Mouse (Mus musculus) spleen, embryonic (tissue): ENCODE measurements around the gene Nepn.
"Not testable (repeated sequence)": the region's sequence is repeated elsewhere in the genome, so short reads cannot be mapped to it uniquely, and the experiment has no call there.

Source experiments
- CTCF ChIA-PET: fragments of 350-600 bp; sonication (Branson Sonifier 250); formaldehyde crosslinking; loops from one replicate; lab custom pipeline; 2022; lab: Charles Lee

Gene Nepn

DNA sequence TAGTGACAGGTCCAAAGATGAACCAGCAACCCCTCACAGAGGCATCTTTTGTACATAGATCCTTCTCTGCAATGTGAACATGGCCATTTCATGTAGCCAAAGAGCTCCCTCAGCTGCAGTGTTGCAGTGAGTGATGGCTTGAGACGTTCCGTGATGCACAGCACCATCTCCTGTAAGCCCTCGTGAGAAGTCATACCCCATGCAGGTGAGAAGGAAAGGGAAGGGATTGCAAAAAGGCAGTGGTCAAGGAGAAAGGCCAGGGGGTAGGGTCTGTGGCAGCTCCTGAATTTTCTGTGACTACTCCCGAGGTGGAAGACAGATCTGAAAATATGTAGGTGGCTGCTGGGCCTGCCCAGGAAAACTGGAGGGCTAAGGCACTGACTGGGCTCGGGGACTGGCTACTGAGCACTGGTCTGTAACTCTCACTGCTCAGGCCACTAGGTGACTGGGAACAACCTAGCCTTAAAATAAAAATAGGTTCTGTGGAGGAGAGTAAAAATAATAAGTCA lies at the start of gene Nepn:
TSS of gene Nepn (plus strand) at position 51 of the 509 bp plus-strand sequence.
- CTCF ChIA-PET, result no interaction called here

DNA sequence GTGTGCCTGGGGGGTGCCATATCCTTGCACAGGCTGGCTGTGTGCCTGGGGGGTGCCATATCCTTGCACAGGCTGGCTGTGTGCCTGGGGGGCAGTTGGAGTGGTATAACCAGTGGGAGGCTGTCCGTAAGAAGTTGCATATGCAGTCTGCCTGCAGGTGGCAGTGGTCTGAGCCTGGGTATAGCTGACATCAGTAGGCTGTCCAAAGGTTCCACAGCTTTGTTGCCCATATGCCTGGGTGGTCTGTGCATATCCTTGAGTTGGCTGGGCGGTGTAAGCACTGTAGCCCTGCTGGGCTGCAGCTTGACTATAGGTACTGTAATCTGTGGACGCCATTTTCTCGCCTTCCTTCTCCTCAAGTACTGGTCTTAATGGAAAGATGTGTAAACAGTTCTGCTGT lies 45.4 kb upstream of the Nepn start:
- CTCF ChIA-PET, result not testable (repeated sequence)

DNA sequence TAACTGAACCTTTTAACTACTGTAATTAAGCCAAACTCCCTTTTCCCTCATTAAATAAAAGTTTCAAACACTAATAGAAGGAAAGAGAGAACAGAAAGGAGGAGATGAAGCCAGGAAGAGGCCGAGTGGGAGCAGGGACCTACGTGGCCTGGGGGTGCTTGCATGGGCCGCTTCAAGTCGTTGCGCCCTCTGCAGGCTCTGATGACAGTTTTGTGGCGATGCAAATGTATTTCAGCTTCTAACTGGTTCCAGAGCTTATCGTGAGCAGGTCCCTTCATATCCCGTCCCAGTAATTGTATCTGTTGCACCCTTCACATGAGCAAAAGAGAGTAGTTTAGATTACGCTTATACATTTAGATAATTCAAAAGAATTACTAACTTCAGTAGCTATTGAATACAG lies 35.6 kb upstream of the Nepn start:
- CTCF ChIA-PET, result interaction anchor here (0.6 kb wide), 2 partner anchors 20 to 27 kb away, joined by 3 to 6 read pairs; no protein-coding TSS in a partner anchor

DNA sequence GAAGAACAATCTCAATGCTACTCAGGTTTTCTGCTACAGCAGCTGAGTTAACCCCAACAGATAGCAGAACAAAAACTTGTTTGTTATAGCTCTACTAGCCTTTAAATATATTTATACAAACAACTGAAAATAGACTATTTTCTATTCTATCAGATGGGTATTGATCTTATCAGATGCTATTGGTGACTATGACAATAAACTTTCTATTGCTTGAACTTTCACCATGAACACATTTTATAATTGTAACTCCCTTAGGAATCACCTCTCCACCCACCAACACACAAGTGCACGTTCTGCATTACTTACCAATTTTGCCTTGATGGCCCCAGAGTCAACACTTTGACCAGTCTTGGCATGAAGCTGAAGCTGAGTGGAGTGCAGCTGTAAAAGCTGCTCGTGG lies 30.3 kb upstream of the Nepn start, which contains the start of gene Gm26741:
TSS of gene Gm26741 (plus strand) at position 301 of the 400 bp plus-strand sequence.
- CTCF ChIA-PET, result interaction anchor here (0.6 kb wide), 1 partner anchor 10 kb away, joined by 6 read pairs; no protein-coding TSS in a partner anchor

DNA sequence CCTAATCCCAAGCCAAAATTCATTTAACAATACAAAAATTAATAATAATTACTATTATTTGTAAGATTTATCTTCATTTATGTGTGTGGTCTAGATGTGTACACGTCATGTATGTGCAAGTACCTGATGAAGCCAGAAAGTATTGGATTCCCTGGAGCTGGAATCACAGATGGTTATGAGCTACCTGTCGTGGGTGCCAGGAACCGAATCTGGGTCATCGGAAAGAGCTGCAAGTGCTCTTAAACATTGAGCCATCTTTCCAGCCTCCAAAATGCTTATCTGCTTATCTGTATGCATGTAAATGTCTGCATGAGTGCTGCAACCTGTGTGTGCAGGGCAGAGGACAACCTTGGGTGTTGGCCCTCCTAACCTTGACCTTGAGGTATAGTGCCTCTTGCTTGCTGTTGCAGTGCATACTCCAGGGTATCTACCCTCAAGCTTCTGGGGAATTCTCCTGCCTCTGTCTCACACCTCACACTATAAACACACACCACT lies 28.5 kb upstream of the Nepn start:
- CTCF ChIA-PET, result no interaction called here

DNA sequence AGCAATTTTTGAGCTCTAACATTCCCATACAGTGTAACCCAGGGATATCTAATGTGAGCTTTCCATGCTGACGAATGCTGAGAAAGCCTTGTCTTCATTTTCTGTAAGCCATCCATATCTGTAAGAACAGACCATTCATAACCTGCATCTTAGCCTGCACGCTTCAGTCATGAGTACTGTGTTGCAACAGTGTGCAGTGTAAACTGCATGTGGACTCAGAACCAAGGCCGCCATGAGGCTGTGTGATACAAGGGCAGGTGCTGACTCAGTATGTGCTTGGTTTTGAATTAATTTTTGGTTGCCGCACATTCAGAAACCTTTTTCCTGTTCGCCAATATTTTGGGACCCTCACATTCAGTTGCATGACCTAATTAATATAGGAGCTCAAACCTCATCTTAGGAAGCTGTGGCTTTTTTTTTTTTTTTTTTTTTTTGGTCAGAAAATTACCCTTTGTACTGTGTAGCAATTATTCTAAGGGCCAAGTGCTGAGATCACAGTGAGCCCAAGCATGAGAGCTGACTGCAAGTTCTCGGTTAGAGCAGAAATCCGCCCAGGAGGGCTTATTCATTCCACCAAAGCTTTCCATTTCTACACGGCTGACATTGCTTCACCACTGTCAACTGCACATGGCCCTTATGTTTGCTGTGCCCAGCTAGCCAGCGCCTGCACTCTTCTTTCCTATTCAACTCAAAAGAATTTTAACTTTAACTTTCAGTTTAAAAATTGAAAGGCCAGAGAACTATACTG lies 27.7 kb upstream of the Nepn start:
- CTCF ChIA-PET, result interaction anchor here (1.3 kb wide), 1 partner anchor 21 kb away, joined by 4 read pairs; the partner anchor contains the start of gene Gopc

DNA sequence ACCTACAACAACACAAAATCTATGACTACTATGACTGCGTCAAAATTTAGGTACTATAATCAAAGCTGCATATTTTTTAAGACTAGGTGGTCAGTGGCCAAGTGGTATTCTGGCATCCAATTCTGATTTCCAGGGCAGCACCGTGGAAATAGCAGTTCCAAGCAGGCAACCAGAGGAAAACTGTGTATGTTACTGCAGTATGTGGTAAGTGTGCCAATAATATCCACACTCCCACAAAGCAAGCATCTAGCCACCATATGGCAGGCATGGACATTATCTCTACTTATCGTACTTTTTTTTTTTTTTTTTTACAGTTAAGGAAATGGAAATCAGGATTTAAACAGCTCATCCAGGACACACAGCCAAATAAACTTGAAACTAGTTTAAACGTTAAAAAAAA lies 20.4 kb upstream of the Nepn start:
- CTCF ChIA-PET, result interaction anchor here (0.6 kb wide), 1 partner anchor 10 kb away, joined by 6 read pairs; the partner anchor contains the start of gene Gm26741

DNA sequence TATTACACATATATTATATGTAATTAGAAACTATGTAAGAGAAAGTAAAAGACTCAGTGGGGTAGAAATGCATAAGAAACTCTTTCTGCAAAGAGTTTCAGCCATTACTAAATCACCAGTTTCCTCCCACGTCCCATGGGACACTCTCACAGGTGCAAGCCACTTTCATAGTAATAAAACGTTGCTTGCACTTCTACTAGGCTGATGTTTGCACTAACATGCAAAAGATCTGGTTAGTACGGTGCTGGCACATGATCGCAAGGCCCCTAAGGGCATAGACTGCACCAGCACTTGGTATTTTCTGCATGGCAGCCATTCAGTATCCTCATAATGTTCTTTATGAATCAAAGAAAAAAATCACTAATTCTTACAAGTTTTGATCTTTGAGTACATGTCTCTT lies 14.9 kb upstream of the Nepn start:
- CTCF ChIA-PET, result interaction anchor here (0.7 to 1.2 kb wide), 2 partner anchors 19 to 20 kb away, joined by 4 to 6 read pairs; no protein-coding TSS in a partner anchor

DNA sequence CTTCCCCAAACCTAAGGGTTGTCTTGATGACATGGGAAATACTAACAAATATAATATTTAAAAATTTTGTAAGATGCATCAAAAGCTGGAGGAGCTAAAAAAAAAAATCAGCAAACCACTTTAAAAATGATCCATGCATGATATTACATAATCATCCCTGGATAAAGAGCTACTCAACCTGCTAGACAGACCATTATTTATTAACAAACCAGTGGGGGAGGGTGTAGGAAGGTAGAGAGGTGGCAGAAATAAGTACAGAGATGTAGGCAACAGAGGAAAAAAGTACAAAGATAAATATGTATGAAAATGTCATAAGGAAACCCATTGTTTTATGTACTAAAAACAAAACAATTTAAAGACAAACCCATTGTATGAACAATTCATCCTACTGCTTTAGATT lies 14.1 kb upstream of the Nepn start:
- CTCF ChIA-PET, result interaction anchor here (0.6 kb wide), 1 partner anchor 9 kb away, joined by 17 read pairs; no protein-coding TSS in a partner anchor

DNA sequence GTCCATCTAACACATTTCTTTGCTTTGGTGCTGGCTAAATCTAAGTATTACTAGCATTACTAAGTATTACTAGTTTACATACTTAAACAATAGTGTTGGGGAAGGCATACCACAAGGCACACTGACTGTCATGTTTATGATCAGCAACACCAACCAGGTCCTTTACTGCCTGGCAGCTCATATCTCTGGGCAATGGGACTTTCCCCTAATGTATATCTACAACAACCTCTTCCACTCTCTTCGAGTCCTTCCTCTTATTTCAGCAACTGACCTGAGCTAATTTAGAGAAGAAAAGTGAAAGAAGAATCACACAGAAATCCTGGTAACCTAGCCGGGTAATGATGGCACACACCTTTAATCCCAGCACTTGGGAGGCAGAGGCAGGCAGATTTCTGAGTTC lies 12.3 kb upstream of the Nepn start:
- CTCF ChIA-PET, result no interaction called here

DNA sequence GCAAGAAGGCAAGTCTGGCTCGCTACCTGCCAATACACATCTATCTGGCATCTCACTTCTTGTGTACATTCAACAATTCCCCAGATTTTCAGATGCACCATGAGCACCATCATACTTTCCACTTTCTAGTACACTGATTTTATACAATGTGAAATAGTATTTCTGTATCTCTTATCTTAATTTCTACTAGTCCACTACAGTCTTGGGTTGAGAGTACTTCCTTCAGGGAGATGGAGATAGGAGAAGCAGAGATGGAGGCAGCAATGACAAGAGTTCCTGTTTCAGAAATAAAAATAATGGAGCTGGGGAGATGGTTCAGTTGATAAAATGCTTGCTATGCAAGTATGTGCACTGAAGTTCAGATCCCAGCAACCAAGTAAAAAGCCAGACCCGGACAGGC lies 11.0 kb upstream of the Nepn start:
- CTCF ChIA-PET, result no interaction called here

DNA sequence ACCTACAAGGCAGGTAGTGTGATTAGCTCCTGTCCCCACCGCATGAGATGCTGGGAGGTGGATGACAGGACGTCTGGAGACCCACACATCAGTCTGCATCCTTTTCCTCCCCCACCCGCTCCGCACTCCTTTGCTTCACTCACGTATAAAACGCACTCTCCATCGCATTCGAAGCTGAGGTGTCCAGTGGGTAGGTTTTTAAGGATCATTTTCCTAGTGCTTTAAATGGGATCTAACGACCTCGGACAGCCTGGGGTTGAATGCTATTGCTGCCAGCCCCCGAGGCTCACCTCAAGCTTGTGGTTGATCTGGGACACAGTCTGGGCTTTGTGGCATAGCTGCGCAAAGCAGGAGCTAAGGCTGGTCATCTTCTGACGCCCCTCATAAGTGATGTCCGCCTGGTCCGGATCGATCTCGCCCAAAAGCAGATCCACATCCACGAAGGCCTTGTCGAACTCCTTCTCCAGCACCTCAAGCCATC lies 7.4 kb upstream of the Nepn start:
- CTCF ChIA-PET, result interaction anchor here (1.7 kb wide), 1 partner anchor 20 kb away, joined by 4 read pairs; no protein-coding TSS in a partner anchor

DNA sequence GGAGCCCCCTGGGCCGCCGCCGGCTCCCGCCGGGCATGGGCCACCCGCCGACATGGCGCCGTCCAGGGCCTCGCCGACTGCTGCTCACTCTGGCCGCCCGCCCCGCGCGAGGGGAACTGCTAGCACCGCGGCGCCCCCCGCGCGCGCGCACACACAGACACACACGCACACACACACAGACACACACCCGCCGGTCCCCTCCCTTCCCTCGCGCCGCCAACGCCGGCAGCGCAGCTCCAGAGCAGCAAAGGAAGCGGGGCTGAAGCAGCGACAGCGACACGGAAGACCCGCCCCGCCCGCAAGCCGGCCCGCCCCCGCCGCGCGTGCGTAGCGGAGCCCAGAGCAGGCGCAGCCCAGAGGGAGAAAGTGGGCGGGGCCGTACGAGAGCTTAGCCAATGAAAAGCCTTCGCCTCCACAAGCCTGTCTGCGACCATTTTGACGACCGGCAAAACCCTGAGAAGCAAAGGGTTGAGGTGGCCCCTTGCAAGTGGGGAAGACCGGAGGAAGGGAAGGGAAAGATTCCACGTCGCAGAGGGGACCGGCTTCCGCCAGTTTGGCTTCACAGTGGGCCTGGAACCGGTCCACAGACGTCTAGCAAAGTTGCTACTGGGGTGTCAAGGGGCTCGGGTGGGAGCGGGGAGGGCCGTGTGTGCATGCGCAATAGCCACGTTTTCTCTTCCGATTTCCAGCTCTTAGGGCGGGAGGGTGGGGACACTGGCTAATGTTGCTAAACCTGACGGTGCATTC lies 6.8 kb upstream of the Nepn start, which contains the start of gene Gopc:
TSS of gene Gopc (minus strand) at position 280 of the 747 bp plus-strand sequence.
- CTCF ChIA-PET, result interaction anchor here (0.6 to 1.7 kb wide), 2 partner anchors 21 to 165 kb away, joined by 3 to 4 read pairs; no protein-coding TSS in a partner anchor

DNA sequence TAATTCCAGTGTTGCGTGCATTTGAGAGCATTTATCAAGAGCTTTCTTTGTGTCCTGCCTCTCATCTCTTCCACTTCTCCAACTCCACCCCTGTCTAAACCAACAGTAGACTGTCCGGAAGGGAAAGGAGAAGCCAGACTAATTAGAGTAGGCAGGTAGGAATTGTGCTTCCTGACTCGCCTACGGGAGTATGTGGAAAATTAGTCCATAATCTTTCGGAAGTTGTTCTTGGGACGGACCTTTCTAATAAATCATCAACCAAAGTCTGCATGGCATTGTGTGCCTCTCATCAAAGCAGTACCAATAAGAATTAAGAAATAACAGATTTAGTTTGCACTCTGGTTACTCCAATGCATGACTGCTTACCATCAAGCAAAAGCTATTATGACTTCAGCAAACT lies 5.8 kb upstream of the Nepn start:
- CTCF ChIA-PET, result interaction anchor here (0.6 to 1.7 kb wide), 2 partner anchors 22 to 166 kb away, joined by 3 to 4 read pairs; no protein-coding TSS in a partner anchor

DNA sequence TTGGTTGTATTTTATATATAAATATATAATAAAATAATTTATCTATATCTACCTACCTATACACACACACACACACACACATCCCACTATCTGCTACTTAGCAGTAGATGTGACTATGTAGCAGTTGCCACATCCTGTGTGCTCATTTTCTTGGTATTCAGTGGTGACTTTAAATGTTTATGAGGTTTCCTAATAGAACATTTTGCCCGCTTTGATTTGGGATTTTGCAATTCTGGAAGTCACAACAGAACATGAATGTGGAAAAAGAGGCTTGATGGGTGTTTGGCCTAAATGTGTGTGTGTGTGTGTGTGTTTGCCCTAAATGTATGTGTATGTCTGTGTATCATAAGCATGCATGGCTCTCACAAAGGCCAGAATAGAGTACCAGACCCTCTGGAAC lies 5.2 kb upstream of the Nepn start:
- CTCF ChIA-PET, result no interaction called here

DNA sequence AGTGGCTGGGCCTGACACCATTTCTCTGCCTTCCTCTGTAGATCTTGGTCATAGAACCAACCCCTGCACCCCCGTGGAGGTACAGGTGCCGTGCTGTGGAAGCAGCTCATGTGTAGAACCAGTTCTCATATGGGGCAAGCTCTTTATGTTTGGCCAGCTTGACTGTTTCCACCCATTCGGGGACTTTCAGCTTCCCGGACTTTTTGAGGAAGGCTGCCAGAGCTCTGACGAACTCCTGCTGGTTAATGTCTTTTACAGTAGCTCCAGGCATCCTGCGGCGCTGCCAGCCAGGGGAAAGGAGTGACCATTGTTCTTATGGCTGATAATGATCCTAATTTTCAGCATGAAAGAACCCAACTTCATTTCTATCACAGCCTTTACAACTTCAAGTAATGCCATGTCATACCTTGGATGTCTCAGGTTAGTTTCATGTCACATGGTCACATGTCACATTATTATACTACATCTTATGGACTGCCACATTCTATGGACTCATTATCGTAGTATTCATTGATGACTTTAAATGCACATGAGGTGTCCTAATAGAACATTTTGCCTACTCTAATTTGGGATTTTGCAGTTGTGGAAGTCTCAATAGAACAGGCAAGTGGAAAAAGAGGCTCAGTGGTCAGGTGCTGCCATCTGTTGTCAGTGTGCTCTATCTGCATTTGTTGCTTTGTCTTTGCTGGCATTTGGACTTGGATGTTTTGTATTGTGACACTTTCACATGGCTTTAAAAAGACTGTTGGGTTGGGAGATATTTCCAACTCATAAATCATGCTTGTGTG lies 3.8 kb upstream of the Nepn start:
- CTCF ChIA-PET, result no interaction called here

DNA sequence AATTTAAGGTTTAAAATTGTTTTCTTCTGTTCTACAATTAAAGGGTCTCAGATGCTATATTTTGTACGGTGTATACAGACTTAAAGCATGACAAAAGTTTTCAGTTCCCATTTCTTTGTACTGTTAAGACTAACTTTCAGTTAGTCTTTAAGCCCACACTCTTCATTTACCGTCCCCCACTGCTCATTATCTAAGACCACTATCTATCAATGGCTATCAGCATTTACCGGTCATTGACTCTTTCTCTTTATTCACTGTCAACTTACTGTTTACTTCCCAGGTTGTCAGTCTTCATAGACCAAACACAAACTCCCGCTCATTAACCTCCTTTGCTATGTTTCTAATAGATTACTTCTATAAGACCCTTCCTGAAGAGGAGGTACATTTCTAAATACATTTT lies 1.6 kb upstream of the Nepn start:
- CTCF ChIA-PET, result no interaction called here

DNA sequence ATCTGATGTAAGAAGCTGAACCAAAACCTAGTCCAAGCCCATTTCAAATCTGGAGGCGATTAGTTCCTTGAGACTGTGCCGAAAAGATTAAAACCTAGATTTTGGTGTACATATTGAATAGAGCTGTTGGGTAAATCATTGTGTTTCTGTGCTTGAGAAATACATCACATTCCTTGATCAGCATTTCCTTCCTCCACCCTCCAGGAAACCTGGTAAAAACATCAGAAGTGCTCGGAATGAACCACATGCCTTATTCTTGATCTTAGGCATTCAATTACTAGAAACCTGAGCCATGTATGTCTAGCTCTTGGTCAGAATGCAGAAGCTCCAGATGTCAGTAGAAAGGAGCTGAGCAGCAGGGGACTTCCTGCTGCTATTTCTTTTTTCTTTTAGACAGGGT lies 666 bp downstream of the Nepn start:
- CTCF ChIA-PET, result no interaction called here

DNA sequence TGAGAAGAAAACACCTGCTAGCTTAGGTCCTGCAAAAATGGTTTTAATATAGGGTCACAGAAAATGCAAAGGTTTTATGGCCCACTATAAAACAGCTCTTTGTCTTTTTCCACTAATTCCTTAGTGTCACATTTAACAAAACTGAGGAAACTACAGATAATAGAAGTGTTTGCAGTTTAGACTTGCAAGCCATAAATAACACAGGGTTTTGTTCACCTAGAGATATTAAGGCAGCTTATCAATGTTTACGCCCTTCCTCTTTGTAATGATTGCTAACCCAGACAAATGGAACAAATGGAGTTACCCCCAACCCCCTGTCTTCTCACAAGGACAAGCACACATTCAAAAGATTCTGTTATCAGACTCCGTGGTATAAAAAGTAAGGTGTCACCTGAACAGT lies 2.4 kb downstream of the Nepn start:
- CTCF ChIA-PET, result no interaction called here

DNA sequence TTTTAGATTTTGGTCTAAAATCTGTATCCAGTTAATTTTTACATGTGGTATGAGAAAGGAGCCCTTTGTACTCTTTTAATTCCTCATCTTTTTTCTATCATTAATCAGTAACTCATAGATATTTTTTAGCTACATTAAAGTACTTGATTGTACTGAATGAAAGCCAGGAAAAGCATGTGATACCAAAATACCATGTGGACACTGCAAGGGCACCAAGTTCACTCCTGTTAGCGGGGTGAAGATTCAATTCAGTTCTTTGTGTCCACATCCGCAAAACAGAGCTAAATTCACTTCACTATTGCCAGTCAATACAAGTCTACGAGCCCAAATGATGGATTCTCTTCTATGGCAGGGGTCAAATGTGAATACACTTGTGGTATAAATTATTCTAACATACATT lies 7.9 kb downstream of the Nepn start:
- CTCF ChIA-PET, result no interaction called here

DNA sequence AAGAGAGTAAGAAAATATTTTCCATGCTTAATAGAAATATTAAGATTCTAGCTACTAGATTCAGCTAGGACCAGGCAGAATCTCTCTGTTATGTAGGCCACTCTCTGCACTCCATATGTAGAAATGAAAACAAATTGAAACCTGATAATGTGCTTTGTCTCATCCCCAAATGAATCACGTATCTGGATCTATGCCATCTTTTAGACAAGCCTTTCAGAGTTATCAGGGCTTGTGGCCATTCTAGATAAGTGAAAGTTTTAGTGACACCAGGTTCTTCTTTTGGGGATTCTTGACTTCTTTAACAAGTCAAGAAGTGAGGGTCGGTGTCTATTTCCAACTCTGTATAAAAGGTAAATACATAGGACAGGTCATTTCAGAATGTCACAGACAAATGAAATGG lies 9.9 kb downstream of the Nepn start:
- CTCF ChIA-PET, result no interaction called here
